Mouse (Mus musculus): ENCODE measurements around the gene Epha8. TPM values are rescaled to one million over a fixed set of nuclear protein-coding genes. Genes with fewer than 3 reads are reported as not detected.

Epha8 gene
- total RNA-seq (2023), result not detected

GRCm38 (mm10) chr4:136956751-136957446 is at the start of gene Epha8:
TSS of gene Epha8 (minus strand) at chr4:136956816.

GRCm38 (mm10) chr4:136898637-136899036 is 58.0 kb downstream of the Epha8 start, which contains the start of gene C1qa:
TSS of gene C1qa (minus strand) at chr4:136898803.

GRCm38 (mm10) chr4:136892811-136893210 is 63.8 kb downstream of the Epha8 start, which contains the start of gene C1qc:
TSS of gene C1qc (minus strand) at chr4:136893065.

DNA sequence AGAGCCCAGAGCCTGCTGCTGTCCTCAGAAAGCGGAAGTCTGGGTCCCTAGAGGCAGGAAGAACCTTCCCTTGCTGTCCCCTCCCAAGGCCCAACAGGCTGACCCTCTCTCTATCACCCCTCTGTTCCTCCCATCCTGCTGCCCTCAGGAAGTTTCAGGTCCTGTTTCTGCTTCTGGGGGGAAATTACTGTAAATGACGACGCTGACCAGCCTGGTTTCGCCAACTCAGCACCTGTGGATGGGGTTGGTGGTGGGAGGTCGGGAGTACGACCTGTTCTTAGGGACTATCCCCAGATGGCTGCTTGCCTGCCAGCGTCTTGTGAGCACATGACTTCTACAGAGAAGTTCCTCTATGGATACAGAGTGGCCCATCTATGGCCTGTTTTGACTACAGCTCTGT is 70.5 kb downstream of the Epha8 start, which contains the start of gene C1qb:
Gene C1qb (minus strand): TSS at position 87 of the 400 bp plus-strand sequence.

Other genes starting within 250 kb of the Epha8 start
- gene Ephb2, start 120.8 kb downstream of the Epha8 start, total RNA-seq (2023), result under 1 TPM in 1 of 2 experiments, not detected in 1; 0.18 TPM
- 100 to 1,000 TPM; 571 to 600 TPM for gene C1qb, start 70.6 kb downstream of the Epha8 start, total RNA-seq (2023)
- gene C1qc, start 63.8 kb downstream of the Epha8 start, total RNA-seq (2023), result 100 to 1,000 TPM; 495 to 536 TPM
- 100 to 1,000 TPM; 507 to 530 TPM for gene C1qa, start 58.0 kb downstream of the Epha8 start, total RNA-seq (2023)
- gene Zbtb40, start 92.0 kb upstream of the Epha8 start, total RNA-seq (2023), result 10 to 100 TPM; 13.3 to 18.9 TPM

Data from monocyte, adult 59 days (primary cell).